Mouse (Mus musculus) limb, embryonic 14.5 days (tissue): ENCODE measurements around the gene Lat2. TPM values are rescaled to one million over a fixed set of nuclear protein-coding genes. Genes with fewer than 3 reads are reported as not detected.
A peak's percentile ranks its signal among the peaks of the same experiment; 100 is the strongest.
"Not testable (repeated sequence)": the region's sequence is repeated elsewhere in the genome, so short reads cannot be mapped to it uniquely, and the experiment has no call there.

Experiments
- ATAC-seq: fragments of 200-750 bp; cut with Nextera tagmentation; 2 replicates; pipeline ENCODE4 v1.8.0; 2017; ENCODE audit warnings: low read depth, moderate number of reproducible peaks, moderate TSS enrichment; ENCODE audit not compliant: low FRiP score
- DNase-seq: peaks from one replicate; pipeline ENCODE4 v3.0.0-alpha.2; 2015; ENCODE audit warnings: low spot score
- H3K27ac ChIP-seq: fragments of 300-500 bp; sonication (generic); replicated peaks from 2 replicates; pipeline ENCODE4 v1.5.1; 2014; ENCODE audit warnings: low read depth, mild to moderate bottlenecking, low read length, moderate library complexity, mixed read lengths
- H3K27me3 ChIP-seq: fragments of 300-500 bp; sonication (generic); 2 replicates; pipeline ENCODE4 v1.6.1; 2014; ENCODE audit warnings: low read length, mixed read lengths; ENCODE audit not compliant: control insufficient read depth, insufficient read depth
- H3K36me3 ChIP-seq: fragments of 300-500 bp; sonication (generic); 2 replicates; pipeline ENCODE4 v1.6.1; 2014; ENCODE audit warnings: mild to moderate bottlenecking, low read length, moderate library complexity, mixed read lengths; ENCODE audit not compliant: control insufficient read depth, insufficient read depth
- H3K4me1 ChIP-seq: fragments of 300-500 bp; sonication (generic); 2 replicates; pipeline ENCODE4 v1.6.1; 2014; ENCODE audit warnings: antibody characterized with exemption, low read length, mixed read lengths; ENCODE audit not compliant: control insufficient read depth, insufficient read depth
- H3K4me2 ChIP-seq: fragments of 300-500 bp; sonication (generic); replicated peaks from 2 replicates; pipeline ENCODE4 v1.6.1; 2014; ENCODE audit warnings: low read depth, mild to moderate bottlenecking, low read length, moderate library complexity; ENCODE audit not compliant: severe bottlenecking
- H3K4me3 ChIP-seq: fragments of 300-500 bp; sonication (generic); replicated peaks from 2 replicates; pipeline ENCODE4 v1.5.1; 2014; ENCODE audit warnings: low read length
- H3K9ac ChIP-seq: fragments of 300-500 bp; sonication (generic); 2 replicates; pipeline ENCODE4 v1.6.1; 2014; ENCODE audit warnings: mild to moderate bottlenecking, low read depth, low read length, moderate library complexity; ENCODE audit not compliant: severe bottlenecking
- H3K9me3 ChIP-seq: fragments of 300-500 bp; sonication (generic); 2 replicates; pipeline ENCODE4 v1.6.1; 2016; ENCODE audit warnings: low read length; ENCODE audit not compliant: control insufficient read depth
- POLR2A ChIP-seq: fragments of 200-500 bp; IDR thresholded peaks from 2 replicates; pipeline ENCODE4 v1.8.0; 2012; ENCODE audit warnings: inconsistent platforms, mild to moderate bottlenecking, moderate library complexity, borderline replicate concordance; ENCODE audit not compliant: insufficient read depth, insufficient read length; ENCODE audit errors: extremely low read depth
- WGBS: fragments of 180-500 bp; shearing (Covaris S2); extraction: QIAGEN DNeasy Blood & Tissue Kit; methylation state at CpG from one replicate; pipeline ENCODE4 v1.1.7; 2014; 5-methylcytosine and 5-hydroxymethylcytosine counted together
- polyA plus RNA-seq, 2 experiments: library from polyadenylated mRNA; depleted of rRNA in 1 of 2; stranded (reverse) in 1 of 2; unstranded in 1 of 2; fragments of >200 nt; fragmentation: Nextera tagmentation in 1 of 2; extraction: Ambion mirVana in 1 of 2; gene quantifications; 2 replicates each; pipeline versions ENCODE4 v1.2.1 to v1.2.3; 2012 to 2014

The Lat2 gene
- 4.0 and 4.4 TPM in 2 replicates for polyA plus RNA-seq (2012; rRNA removed)
- 3.1 and 3.7 TPM in 2 replicates for polyA plus RNA-seq (2014; fragmentation: Nextera tagmentation; extraction: Ambion mirVana)

- ATAC-seq (no peak), DNase-seq (no peak)
- H3K36me3 ChIP-seq: peaks cover 38% of the 10 kb centered on the region
- H3K4me2 ChIP-seq: no peak within 1 kb of the TSS
- H3K27ac ChIP-seq: no peak within 1 kb of the TSS; the same call in 1 of the 2 replicates
- no peak within 1 kb of the TSS for H3K4me3 ChIP-seq
- no peak for TF ChIP-seq POLR2A
- WGBS: 85% methylated on average over 7 of the region's 7 CpGs
- H3K9me3 ChIP-seq: no peaks in the 10 kb centered on the region
- H3K27me3 ChIP-seq: no peaks in the 10 kb centered on the region
- no peaks in the 10 kb centered on the region for H3K4me1 ChIP-seq
- H3K9ac ChIP-seq: no peak within 1 kb of the TSS
These were observed at the start of gene Lat2 for GRCm38 (mm10) chr5:134614802-134615201. Gene Lat2 (minus strand): TSS chr5:134615025.

DNA sequence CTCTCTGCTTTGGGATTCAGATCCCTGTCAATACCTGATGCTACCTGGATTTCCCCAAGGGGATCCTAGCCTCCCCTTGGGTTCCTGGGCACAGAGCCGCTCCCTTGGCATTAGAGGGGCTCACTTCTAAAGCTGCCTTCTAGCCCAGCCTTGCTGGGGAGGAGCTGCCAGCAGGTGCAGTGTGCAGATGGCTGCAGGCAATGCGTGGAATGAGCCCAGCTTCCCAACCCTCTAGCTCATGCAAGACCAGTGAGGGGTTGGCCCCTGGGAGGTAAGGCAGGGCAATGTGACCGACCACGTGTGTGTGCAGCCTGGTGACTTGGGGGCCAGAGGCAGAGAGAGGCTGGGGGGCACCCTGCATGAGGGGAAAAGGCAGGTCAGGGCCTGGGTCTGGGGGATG is 41.9 kb upstream of the Lat2 start:
- DNase-seq: no peak
- no peak overlapping the region for H3K4me2 ChIP-seq
- H3K4me1 ChIP-seq: peaks cover 3% of the 10 kb centered on the region; the same call in 1 of the 2 replicates
- peaks cover 43% of the 10 kb centered on the region for H3K36me3 ChIP-seq
- H3K9me3 ChIP-seq: no peaks in the 10 kb centered on the region
- WGBS: 75% methylated on average over 3 of the region's 4 CpGs
- no peaks in the 10 kb centered on the region for H3K27me3 ChIP-seq
- no peak for TF ChIP-seq POLR2A
- ATAC-seq: no peak
- H3K9ac ChIP-seq: no peak overlapping the region
- no peak overlapping the region for H3K27ac ChIP-seq
- no peak overlapping the region for H3K4me3 ChIP-seq

GRCm38 (mm10) chr5:134652015-134652414 is 37.2 kb upstream of the Lat2 start:
- DNase-seq: peak; percentile 70
- no peak overlapping the region for H3K4me2 ChIP-seq
- WGBS: 19% methylated on average over 7 of the region's 7 CpGs
- peaks cover 8% of the 10 kb centered on the region for H3K36me3 ChIP-seq
- no peaks in the 10 kb centered on the region for H3K27me3 ChIP-seq
- H3K9ac ChIP-seq: no peak overlapping the region
- peak overlapping the region; percentile 33; the same call in 1 of the 2 replicates for H3K27ac ChIP-seq
- TF ChIP-seq POLR2A: no peak
- H3K4me3 ChIP-seq: no peak overlapping the region
- peak; percentile 53 for ATAC-seq
- peaks cover 3% of the 10 kb centered on the region; the same call in 1 of the 2 replicates for H3K4me1 ChIP-seq
- H3K9me3 ChIP-seq: no peaks in the 10 kb centered on the region

DNA sequence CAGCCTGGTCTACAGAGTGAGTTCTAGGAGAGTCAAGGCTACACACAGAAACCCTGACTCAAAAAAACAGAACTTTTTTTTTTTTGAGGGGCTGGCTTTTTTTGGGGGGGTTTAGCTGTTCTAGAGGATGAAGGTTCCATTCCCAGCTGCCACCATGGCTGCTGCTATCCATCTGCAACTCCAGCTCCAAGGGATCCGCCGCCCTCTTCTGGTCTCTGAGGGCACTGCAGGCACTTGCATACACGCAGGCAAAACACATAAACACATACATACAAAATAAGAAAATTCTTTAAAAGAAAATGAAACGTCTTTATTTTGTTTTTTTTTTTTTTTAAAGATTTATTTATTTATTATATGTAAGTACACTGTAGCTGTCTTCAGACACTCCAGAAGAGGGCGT is 36.1 kb upstream of the Lat2 start:
- Histone ChIP-seq H3K27me3 (no peaks in the 10 kb centered on the region), H3K27ac (no peak overlapping the region), H3K9me3 (no peaks in the 10 kb centered on the region), H3K4me1 (peaks cover 3% of the 10 kb centered on the region; the same call in 1 of the 2 replicates), H3K36me3 (no peaks in the 10 kb centered on the region), H3K4me2 (no peak overlapping the region), H3K4me3 (no peak overlapping the region), H3K9ac (no peak overlapping the region)
- no peak for TF ChIP-seq POLR2A
- 61% methylated on average over 4 of the region's 5 CpGs for WGBS
- DNase-seq (no peak), ATAC-seq (no peak)

- not testable (repeated sequence) for H3K4me1 ChIP-seq, ATAC-seq, H3K9me3 ChIP-seq, H3K27ac ChIP-seq, H3K9ac ChIP-seq, H3K4me3 ChIP-seq, DNase-seq, H3K4me2 ChIP-seq, H3K27me3 ChIP-seq, H3K36me3 ChIP-seq
- WGBS: 73% methylated on average over 2 of the region's 4 CpGs
These were observed 34.2 kb upstream of the Lat2 start for GRCm38 (mm10) chr5:134648976-134649375.

- Histone ChIP-seq H3K4me1 (peaks cover 3% of the 10 kb centered on the region; the same call in 1 of the 2 replicates), H3K9ac (no peak overlapping the region), H3K4me3 (no peak overlapping the region), H3K36me3 (no peaks in the 10 kb centered on the region), H3K27me3 (no peaks in the 10 kb centered on the region), H3K4me2 (no peak overlapping the region), H3K27ac (no peak overlapping the region), H3K9me3 (no peaks in the 10 kb centered on the region)
- DNase-seq (no peak), ATAC-seq (no peak)
- no peak for TF ChIP-seq POLR2A
- 80% methylated on average over 2 of the region's 2 CpGs for WGBS
These were observed 32.6 kb upstream of the Lat2 start for GRCm38 (mm10) chr5:134647394-134647793.
